Mouse (Mus musculus) yolk sac, embryonic 10.5 days (tissue): Measurements from ENCODE around the gene Hmgb2.
"Not testable (repeated sequence)": the region's sequence is repeated elsewhere in the genome, so short reads cannot be mapped to it uniquely, and the experiment has no call there.

ENCODE experiments used
- DNase-seq: peaks from one replicate; pipeline ENCODE4 v3.0.0-alpha.2; 2017; ENCODE audit warnings: low spot score

The Hmgb2 gene

DNA sequence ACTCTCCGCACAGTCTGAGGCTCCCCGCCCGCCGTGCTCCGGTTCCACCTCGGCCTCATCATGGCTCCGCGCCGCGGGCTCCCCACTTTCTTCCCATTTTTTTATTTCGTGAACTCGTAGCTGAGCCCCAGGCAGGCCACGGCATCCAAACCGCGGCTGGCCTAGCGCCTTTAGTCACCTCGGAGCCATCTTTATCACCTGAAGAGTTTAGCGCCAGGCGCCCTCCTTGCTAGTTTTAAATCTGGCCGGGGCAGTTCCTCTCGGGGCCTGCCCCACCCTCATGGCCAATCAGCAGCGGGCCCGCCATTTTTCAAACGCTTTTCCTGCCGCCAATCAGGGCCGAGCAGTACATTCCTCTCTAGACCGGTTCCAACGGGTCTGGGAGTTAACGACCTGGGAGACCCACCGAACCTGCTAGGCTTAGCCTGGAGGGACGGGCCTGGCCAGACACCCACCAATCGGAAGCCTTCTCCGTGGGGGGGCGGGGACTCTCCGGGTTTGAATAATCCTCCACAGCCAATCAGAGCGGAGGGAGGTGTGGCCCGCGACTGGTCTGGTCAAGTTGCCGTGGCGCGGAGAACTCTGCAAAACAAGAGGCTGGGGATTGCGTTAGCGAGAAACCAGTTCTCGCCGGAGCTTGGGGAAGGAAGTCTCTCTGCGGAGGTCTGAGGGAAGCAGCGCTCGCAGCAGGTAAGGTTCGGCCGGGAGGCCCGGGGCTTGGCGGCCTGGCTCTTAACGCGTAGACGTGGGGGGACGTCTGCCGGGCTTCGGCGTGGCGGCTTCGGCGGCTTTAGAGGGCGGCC is at the start of gene Hmgb2:
TSS of gene Hmgb2 (plus strand) at position 592 of the 803 bp plus-strand sequence.
- DNase-seq: peak; percentile 100

DNA sequence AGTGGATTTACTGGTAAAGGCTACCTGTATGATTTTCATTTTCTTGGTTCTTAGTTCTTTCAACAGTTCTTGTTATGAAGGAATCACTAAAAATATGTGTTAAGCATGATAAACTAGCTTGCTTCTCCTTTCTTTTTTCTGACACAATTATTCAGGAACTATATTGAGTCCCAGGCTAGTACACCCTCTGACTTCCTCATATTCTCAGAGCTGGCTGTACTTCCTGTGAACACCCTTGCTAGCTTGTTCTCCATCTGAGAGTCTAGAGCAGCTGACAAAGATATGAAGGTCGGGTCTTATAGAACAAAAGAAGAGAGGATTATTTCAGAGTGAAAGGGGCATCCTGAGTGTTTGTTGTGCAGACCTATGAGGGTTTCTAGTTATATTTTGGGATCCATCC is 48.9 kb upstream of the Hmgb2 start:
- no peak for DNase-seq

DNA sequence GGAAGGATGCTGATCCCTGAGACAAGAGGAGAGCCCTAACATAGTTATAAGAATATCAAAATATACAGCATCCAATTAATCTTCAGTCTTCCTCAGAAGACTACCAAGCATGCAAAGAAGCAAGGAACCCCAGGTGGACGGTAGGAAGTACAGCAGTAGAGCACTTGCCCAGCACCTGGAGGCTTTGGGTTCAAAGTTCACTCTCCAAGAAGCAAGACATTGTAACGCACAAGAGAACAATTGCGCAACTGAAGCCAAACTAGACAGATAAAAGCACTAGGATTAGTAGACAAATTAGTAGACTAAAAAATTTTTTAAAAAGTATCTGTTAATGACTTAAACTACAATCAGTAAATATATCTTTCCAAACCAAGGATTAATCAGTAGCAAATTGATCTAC is 48.0 kb upstream of the Hmgb2 start:
- no peak for DNase-seq

DNA sequence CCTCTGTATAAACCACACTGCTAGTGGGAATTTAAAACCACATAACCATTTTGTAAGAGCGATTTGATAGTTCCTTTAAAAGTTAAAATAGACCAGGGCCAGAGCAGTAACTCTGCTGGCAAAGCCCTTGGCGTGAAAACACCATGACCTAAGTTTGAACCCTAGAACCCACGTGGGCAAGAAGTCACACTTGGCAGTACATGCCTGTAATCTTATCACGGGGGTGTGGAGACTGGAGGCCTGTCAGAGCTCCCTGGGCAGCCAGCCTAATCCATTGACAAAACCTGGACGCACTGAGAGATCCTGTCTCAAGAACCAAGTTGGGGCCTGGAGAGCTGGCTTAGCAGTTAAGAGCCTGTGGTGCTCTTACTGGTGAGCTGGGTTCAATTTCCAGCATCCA is 43.1 kb upstream of the Hmgb2 start:
- peak; percentile 9 for DNase-seq

DNA sequence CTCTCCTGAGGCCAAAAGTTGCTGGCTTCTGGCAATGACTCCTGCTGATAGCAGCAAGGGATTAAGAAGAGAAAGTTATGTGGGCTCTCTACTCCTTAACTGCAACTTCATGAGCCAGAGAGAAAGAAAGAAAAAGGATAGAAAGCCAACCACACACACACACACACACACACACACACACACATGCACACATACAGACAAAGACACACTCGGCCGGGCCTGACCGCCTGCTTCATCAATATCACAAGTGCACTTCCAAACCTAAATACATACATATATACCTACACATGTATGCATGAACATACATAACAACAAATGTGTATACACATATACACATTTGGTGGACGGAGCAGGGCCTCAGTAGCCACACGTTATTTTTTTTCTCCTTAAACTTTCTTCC is 40.8 kb upstream of the Hmgb2 start:
- DNase-seq: no peak

DNA sequence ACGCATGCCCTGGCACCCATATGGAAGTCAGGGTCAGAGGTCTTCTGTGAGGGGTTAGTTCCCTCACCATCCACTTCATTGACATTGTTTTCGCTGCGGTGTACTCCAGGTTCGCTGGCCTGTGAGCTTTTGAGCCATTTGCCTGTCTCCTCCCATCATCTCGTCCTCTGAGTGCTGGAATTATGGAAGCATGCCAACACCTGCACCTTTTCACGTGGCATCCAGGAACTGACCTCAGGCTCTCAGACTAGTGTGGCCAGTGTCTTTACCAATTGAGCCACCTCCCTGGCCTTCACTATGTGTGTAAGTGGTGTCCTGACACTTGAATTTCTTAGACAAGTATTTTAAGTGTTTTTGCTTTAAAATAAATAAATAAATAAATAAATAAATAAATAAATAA is 38.0 kb upstream of the Hmgb2 start:
- no peak for DNase-seq

DNA sequence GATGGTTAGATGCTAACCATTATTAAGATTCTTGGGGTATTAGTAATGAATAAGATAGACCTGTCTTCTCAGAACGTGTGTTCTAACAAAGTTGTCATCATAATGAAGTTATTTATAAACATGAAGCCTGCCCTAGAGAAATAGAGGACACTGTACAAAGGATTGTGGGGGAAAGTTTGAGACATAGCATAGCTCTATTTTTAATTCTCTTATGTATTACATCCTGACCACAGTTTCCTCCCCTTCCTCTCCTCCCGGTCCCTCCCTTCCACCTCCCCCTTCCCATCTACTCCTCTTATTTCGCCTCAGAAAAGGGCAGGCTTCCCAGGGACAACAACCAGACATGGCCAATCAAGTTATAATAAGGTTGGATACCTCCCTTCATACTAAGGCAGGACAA is 33.3 kb upstream of the Hmgb2 start:
- no peak for DNase-seq

DNA sequence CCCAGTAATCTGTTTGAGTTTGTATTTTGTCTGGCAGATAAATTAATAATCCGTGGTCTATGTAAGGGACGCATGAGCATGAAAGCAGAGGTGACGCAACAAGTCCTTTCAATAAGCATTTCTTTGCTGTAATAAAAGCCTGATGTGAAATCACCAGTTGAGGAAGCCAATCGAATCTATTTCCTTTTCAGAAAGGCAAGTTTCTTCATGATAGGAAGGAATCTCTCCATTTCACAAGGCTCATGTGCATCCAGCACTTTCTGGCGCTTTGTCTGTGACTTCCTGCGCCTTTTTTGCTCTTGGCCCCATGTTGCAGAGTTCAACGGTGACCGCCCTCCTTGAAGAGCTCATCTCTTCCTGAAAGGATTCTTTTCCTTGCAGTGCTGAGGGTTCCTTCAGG is 32.0 kb upstream of the Hmgb2 start:
- DNase-seq: no peak

DNA sequence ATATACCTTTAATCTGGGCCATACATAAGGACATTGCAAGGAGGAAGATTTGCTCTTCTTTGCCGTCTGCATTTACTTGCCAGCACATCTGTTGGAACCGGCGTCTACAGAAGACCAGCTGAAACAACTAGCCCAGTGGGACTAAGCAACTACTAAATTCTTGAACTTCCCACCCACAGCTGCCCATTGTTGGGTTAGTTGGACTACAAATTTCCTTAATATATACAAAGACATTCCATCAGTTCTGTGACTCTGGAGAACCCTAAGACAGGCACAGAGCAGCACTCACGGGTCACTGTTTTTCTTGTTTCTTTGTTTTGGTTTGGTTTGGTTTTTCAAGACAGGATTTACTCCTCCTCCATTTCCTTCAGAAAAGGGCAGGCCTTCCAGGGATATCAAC is 31.1 kb upstream of the Hmgb2 start:
- no peak for DNase-seq

DNA sequence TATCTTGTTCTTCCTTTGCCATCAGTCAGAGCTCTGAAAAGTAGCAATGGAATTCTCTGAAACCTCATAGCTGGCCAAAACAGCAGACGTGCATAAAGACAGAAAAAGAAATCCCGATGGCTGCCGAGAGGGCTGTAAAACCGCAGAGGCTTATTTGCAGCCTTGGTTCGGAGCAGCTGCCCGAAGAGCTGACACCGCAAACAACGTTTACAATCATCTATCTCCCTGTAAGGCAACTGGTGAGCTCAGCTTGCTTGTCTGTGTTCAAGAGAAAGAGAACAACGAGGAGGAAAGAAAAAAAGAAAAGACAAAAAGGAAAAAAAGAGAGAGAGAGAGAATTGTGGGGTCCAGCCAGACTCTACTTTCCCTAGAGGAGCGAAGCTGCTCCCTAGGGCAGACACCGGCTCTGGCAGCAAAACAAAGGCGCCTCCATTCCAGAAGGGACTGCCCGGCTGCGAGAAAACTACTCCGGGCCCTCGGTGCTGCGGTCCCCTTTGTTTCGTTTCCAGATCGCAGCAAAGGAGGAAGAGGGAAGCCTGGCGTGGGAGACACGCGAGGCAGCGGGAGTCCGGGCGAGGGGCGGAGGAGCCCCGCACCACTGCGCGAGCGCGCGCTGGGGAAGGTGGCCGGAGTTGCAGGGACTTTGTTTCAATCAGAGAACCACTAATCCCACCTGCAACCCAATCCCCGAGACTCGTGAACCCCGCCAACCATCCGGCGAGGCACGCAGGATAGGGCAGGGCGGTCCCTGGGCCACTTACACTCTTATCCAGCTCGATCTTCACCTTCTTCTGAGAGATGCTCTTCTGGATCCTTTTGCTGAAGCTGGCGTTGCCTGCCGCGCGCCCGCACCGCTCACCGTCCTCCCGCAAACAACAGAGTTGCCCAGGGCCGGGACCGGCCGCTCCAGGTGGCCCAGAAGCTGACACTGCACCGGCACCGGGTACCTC is 24.9 kb upstream of the Hmgb2 start:
- DNase-seq: peak; percentile 50

DNA sequence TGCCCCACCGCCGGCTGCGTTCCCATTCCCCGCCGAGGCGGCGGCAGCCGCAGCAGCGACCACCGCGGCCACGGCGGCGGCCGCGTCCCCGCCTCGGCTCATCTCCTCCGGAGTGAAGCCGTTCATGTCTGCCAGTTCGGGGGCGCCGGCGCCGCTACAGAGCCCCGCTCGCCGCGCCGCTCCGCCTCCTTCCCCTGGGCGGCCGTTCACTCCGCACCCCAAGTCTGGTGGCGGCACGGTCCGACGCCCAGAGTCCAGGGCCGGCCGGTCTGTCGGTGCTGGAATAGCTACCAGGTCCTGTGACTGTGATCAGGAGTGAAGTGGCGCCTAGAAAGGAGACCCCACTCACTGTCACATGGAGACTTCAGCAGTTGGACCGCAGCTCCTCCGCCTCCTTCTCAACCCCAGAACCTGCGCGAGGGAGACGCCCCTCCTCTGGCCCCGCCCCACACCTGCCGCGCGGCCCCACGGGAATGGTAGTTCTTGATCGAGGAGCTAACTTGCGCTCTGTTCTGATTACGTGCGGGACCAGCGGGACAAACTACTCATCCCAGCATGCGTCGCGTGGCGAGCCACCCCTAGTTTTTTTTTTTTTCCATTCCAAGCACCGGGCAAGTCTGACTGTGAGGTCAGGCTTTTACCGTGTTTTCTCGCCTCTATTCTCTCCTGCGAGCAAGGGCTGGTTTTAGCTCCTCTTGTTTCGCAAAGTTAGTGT is 24.1 kb upstream of the Hmgb2 start, which contains the start of gene Sap30:
TSS of gene Sap30 (minus strand) at position 420 of the 715 bp plus-strand sequence.
- DNase-seq: peak; percentile 98

DNA sequence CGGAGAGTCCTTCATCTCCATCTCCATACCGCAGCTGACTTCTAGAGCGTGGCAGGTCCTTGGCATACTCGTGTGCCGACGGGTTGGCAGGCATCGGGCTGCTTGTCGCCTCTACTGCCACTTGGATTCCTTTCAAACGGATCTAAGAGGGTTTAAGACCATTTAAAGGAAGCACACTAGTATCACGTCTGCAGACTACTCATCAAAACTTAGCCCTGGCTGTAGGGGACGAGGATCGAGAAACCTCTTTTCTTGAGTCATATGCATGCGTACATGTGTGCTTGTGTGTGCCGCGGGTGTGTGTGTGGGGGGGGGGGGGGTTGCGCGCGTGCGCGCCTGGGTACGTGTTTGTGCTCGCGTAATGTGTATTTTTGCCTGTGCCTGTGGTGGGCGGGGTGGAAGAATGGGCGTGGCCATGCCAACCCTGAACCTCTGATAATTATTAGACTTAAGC is 23.4 kb upstream of the Hmgb2 start:
- peak; percentile 72 for DNase-seq

DNA sequence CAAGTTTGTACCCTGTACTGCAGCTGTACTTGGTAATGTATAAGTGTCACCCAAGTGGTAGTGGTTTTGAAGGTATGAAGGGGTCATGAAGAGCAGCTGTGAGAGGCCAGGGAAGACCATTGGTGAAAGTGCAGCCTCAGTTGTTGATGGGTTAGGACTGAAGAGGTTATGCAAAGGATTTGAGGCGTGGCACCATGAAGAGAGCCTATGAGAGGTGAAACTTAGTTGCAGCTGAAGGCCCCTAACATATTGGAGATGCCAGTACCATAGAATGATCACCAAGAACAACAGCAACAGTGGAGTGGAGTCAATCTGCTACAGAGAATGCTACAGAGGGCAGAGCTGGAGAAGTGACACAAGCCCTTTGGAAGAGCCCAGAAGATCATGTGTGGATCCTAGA is 22.3 kb upstream of the Hmgb2 start:
- DNase-seq: no peak

DNA sequence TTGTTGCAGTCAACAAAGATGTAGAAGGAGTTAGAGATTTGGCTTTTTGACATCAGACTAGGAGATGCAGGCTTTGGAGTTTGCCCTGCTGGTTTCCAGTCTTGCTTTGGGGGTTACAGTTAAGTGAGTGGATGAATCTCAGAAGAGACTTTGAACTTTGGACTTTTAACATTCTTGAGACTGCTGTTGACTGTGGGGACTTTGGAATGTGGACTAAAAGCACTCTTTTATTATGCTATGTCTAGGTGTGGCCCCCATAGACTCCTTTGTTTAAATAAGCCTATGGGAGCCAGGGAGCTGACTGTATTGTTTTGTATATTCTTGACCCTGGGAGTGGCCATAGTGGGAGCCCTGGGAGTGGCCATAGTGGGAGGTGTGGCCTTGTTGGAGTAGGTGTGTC is 21.8 kb upstream of the Hmgb2 start:
- peak; percentile 17 for DNase-seq

DNA sequence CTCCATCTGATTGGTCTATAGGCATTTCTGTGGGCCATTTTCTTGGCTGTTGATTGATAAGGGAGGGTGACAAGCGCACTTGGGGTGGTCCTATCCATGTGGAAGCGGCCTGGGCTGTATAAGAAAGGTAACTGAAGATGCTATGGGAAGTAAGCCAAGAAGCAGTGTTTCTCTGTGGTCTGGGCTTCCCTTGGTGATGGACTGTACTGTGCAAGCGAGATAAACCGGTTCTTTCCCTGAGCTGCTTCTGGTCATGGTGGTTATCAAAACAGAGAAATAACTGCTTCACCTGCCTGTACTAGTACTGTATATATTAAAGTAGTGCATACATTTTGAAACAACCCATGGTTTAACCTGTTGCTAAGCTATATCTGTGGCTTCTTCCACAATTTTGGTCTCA is 19.8 kb upstream of the Hmgb2 start:
- no peak for DNase-seq

DNA sequence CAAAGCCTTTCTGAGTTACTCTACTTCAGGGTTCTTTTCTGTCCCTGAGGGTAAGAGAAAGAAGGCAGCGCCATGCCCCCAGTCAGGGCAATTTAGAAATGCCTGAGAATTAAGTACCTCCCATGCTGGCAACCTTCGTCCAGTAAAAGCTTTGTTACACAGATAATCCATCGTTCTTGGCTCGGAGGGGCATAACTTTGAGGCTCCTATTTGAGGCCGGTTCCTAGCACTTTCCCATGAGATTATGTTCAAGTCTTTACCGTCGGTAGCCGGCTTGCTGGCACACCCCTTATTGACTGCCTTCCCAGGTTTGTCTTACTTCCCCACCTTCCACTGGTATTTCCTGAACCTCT is 13.2 kb upstream of the Hmgb2 start:
- no peak for DNase-seq

DNA sequence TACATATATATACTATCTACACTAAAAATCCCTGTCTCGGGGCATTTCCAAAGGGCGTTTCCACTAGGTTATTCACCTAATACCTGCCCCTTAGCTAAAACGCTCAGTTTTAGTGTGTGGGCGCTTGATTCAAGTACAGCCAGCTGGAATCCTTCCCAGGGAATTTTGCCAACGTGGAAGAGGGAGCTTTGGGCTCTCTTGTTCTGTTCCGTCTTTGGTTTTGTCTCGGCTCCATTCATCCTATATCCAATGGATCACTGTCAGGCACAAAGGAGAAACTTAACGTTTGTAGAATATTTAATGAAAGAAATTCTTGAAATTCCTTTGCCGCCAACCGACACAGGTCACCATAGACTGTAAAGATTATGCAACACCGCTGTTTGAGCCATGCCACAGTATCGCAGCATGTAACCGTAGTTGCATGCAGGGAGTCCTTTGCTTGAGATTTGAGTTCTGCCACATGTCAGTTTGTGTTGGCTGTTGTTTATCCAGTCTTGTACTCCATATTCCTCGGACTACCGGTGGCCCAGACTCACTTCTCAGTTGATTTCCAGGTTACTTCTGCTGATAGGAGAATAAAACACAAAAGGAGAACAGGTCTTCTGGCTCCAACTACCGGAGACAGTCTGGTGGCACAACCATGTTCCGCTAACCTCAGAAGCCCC is 12.7 kb upstream of the Hmgb2 start:
- no peak for DNase-seq

DNA sequence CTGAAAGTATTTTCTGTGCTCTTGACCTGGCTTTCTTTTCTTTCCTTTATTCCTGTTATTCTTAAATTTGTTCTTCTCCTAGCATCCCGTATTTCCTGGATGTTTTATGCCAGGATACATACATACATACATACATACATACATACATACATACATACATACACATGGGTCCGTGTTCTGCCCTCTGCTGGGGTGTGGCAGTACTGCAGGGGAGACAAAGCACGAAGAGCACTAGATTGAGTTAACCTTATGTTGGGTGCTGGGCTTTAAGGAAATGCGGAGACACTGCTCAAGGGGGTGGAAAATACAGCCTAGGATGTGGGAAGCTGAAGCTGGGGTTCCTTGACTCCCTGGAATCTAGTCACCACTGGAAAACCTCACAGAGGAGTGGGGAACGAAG is 8.1 kb upstream of the Hmgb2 start:
- peak; percentile 43 for DNase-seq

DNA sequence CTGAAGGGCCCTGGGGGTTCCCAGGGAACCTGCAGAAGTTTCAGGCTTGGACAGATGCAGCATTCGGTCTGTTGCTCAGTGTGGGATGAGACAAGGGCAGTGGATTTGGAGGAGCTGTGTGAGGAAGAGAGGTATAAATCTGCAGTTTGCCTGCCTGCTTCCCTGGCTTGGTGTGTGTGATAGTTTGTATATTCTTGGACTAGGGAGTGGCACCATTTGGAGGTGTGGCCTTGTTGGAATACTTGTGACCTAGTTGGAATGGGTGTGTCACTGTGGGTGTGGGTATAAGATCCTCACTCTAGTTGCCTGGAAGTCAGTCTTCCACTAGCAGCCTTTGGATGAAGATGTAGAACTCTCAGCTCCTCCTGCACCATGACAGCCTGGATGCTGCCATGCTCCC is 6.2 kb upstream of the Hmgb2 start:
- DNase-seq: not testable (repeated sequence)

DNA sequence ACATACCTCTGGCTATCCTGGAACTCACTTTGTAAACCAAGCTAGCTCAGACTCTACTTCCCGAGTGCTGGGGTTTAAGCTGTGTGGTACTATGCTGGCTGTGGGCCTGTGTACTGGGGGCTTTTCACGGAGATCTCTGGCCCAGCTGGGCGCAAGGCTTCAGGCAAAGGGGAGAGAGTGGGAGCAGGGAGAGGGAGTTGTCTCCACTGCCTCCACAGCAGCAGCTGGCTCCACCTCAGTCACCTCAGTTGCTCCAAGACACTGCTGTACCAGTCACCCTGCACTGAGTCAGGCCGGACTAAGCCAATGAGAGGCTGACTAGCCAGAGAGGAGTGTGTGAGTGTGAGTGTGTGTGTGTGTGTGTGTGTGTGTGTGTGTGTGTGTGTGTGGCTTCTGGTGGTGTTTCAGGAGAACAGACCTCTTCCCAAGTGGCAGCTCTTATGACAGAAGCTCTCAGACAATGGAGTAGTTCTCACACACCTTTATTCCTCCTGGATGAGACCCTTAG is 4.1 kb upstream of the Hmgb2 start:
- no peak for DNase-seq

DNA sequence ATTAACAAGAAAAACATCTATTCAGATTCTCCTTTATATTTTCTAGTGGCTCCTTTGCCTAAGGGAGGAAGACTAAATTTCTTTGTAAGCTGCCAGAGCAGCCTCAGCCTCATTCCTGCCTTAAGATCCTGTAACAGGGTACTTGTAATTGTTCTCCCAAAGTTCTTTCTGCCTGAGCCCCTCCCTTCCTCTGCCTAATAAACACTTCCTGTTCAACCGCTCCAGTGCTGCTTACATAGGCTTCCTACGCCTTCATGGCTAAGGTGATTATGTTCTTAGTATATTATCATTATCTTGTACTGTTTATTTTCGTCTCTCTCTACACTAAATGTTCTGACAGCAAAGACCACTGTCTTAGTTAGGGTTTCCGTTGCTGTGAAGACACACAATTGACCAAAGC is 3.0 kb upstream of the Hmgb2 start:
- DNase-seq: no peak
